Comparison of ENCODE assay signal across 8 mouse cellular contexts in genomic region chr8:12629079-12629478, GRCm38 (mm10). TPM values are rescaled to one million over a fixed set of nuclear protein-coding genes. Genes with fewer than 3 reads are reported as not detected.
DNase-seq lines count a peak whose midpoint lies in the region; ATAC-seq and TF ChIP-seq lines count a peak whose summit lies in the region.

No protein-coding gene starts in this region.

- no peaks in the 10 kb centered on the region for H3K9me3 ChIP-seq in heart, embryonic 12.5 days (replicated peaks)
- H3K9me3 ChIP-seq in ES-Bruce4 (replicated peaks; ENCODE audit: control insufficient read depth, insufficient read depth, low read length, poor library complexity, severe bottlenecking) = no peaks in the 10 kb centered on the region
- H3K9me3 ChIP-seq in forebrain, postnatal 0 days (ENCODE audit: low read length) = no peaks in the 10 kb centered on the region

- H3K36me3 ChIP-seq in heart, embryonic 12.5 days = peaks cover 74% of the 10 kb centered on the region
- peaks cover 3% of the 10 kb centered on the region; the same call in 1 of the 2 replicates for H3K36me3 ChIP-seq in ES-Bruce4 (ENCODE audit: control insufficient read depth, insufficient read depth, low read length, poor library complexity, severe bottlenecking)
- H3K36me3 ChIP-seq in forebrain, postnatal 0 days (ENCODE audit: insufficient read depth) = peaks cover 27% of the 10 kb centered on the region; the same call in 1 of the 2 replicates

- no peak overlapping the region for H3K9ac ChIP-seq in heart, embryonic 12.5 days
- H3K9ac ChIP-seq in ES-Bruce4 (ENCODE audit: low read depth, poor library complexity, severe bottlenecking) = no peak overlapping the region
- no peak overlapping the region for H3K9ac ChIP-seq in forebrain, postnatal 0 days

- H3K27ac ChIP-seq in heart, embryonic 12.5 days (ENCODE audit: poor library complexity, severe bottlenecking) = no peak overlapping the region
- H3K27ac ChIP-seq in ES-Bruce4 (ENCODE audit: insufficient read depth, low read length) = no peak overlapping the region
- no peak overlapping the region for H3K27ac ChIP-seq in cerebellum, adult 2 months (ENCODE audit: insufficient read depth, low read length)
- H3K27ac ChIP-seq in forebrain, postnatal 0 days (ENCODE audit: low read depth, low read length) = 0 out of 2 replicates have a peak overlapping the region, but pooled peaks have one; percentile 4

- no peak overlapping the region for H3K4me3 ChIP-seq in heart, embryonic 12.5 days
- no peak overlapping the region for H3K4me3 ChIP-seq in ES-Bruce4 (ENCODE audit: low read depth, low read length)
- H3K4me3 ChIP-seq in cerebellum, adult 2 months (replicated peaks; ENCODE audit: insufficient read depth, low read depth, low read length) = no peak overlapping the region
- H3K4me3 ChIP-seq in forebrain, postnatal 0 days (ENCODE audit: low read depth, low read length) = no peak overlapping the region

- no peak for ATAC-seq in heart, embryonic 12.5 days (ENCODE audit: insufficient number of reproducible peaks, low FRiP score)
- peak; percentile 85 for ATAC-seq in forebrain, postnatal 0 days

- intact Hi-C loops in heart, postnatal 10 days (cut with DNase I) = no loop called here

- TF ChIP-seq POLR2A in ES-Bruce4 (IDR thresholded peaks at IDR 0.05; ENCODE audit: insufficient read depth, low read length) = no peak
- TF ChIP-seq POLR2A in cerebellum, adult 2 months (IDR thresholded peaks at IDR 0.05; ENCODE audit: borderline replicate concordance, insufficient read depth, low read length) = no peak

- no peaks in the 10 kb centered on the region for H3K4me1 ChIP-seq in heart, embryonic 12.5 days (replicated peaks)
- H3K4me1 ChIP-seq in ES-Bruce4 (ENCODE audit: control insufficient read depth, insufficient read depth, low read length) = no peaks in the 10 kb centered on the region
- no peaks in the 10 kb centered on the region for H3K4me1 ChIP-seq in cerebellum, adult 2 months (ENCODE audit: control insufficient read depth, insufficient read depth, low read length)
- H3K4me1 ChIP-seq in forebrain, postnatal 0 days (ENCODE audit: insufficient read depth) = no peaks in the 10 kb centered on the region

- peak; percentile 81 for TF ChIP-seq CTCF in ES-Bruce4 (IDR thresholded peaks at IDR 0.05; ENCODE audit: low read depth, low read length)
- TF ChIP-seq CTCF in cerebellum, adult 2 months (IDR thresholded peaks at IDR 0.05; ENCODE audit: borderline replicate concordance, insufficient read depth, low read depth, low read length) = peak; percentile 85
- peak; percentile 93 for TF ChIP-seq CTCF in forebrain, postnatal 0 days (IDR thresholded peaks at IDR 0.05; ENCODE audit: low read depth)

- peak; percentile 48 to 70 for DNase-seq in heart, postnatal 10 days
- peak; percentile 47 to 58 for DNase-seq in cerebellum, adult 2 months
- peak; percentile 76 for DNase-seq in forebrain, postnatal 0 days
- peak; percentile 56 to 61 for DNase-seq in kidney, postnatal 25 days
- peak; percentile 55 for DNase-seq in lung, postnatal 14 days
- DNase-seq in right cerebral cortex, postnatal 4 days = peak; percentile 56

- WGBS in heart, embryonic 12.5 days = 37% methylated on average over 3 of the region's 3 CpGs
- 29% methylated on average over 3 of the region's 3 CpGs for WGBS in cerebellum, adult 2 months
- 35% methylated on average over 3 of the region's 3 CpGs for WGBS in forebrain, postnatal 0 days

- H3K27me3 ChIP-seq in heart, embryonic 12.5 days (replicated peaks) = no peaks in the 10 kb centered on the region
- H3K27me3 ChIP-seq in ES-Bruce4 (ENCODE audit: control insufficient read depth, insufficient read depth, low read length, poor library complexity, severe bottlenecking) = no peaks in the 10 kb centered on the region
- no peaks in the 10 kb centered on the region for H3K27me3 ChIP-seq in cerebellum, adult 2 months (ENCODE audit: control insufficient read depth, insufficient read depth, low read length)
- H3K27me3 ChIP-seq in forebrain, postnatal 0 days (ENCODE audit: insufficient read depth, low read length) = no peaks in the 10 kb centered on the region

- no peak for TF ChIP-seq EP300 in ES-Bruce4 (IDR thresholded peaks at IDR 0.05; ENCODE audit: insufficient read depth, low read depth, low read length)

- no peak overlapping the region for H3K4me2 ChIP-seq in heart, embryonic 12.5 days
- H3K4me2 ChIP-seq in forebrain, postnatal 0 days (ENCODE audit: low read depth) = no peak overlapping the region

RNA-seq across cellular contexts. Expression of gene Tubgcp3, which starts 43.0 kb away (rescaled TPM):
- 10 to 100 TPM; 19.3 to 19.7 TPM for total RNA-seq in heart, postnatal 10 days (2021)
- polyA plus RNA-seq in heart, embryonic 12.5 days (2016; fragmentation: Nextera tagmentation; extraction: Ambion mirVana) = 32.0 and 32.4 TPM in 2 replicates
- 36.4 and 44.4 TPM in 2 replicates for polyA plus RNA-seq in ES-Bruce4 (2011; ENCODE audit: insufficient read depth, insufficient read length, low read depth, missing spikeins)
- 56.0 and 60.1 TPM in 2 replicates for polyA plus RNA-seq in cerebellum, adult 2 months (2012; rRNA removed)
- total RNA-seq in forebrain, postnatal 0 days (2014; rRNA removed) = 36.4 and 58.0 TPM in 2 replicates
- 22.1 and 24.4 TPM in 2 replicates for polyA plus RNA-seq in forebrain, postnatal 0 days (2015; fragmentation: Nextera tagmentation; extraction: Ambion mirVana)

RNA-seq across cellular contexts. Expression of gene Spaca7, which starts 56.2 kb away (rescaled TPM):
- not detected for total RNA-seq in heart, postnatal 10 days (2021)
- not detected in 2 replicates for polyA plus RNA-seq in heart, embryonic 12.5 days (2016; fragmentation: Nextera tagmentation; extraction: Ambion mirVana)
- polyA plus RNA-seq in ES-Bruce4 (2011; ENCODE audit: insufficient read depth, insufficient read length, low read depth, missing spikeins) = not detected in 2 replicates
- not detected in 2 replicates for polyA plus RNA-seq in cerebellum, adult 2 months (2012; rRNA removed)
- total RNA-seq in forebrain, postnatal 0 days (2014; rRNA removed) = not detected in 2 replicates
- not detected in 2 replicates for polyA plus RNA-seq in forebrain, postnatal 0 days (2015; fragmentation: Nextera tagmentation; extraction: Ambion mirVana)
